Mouse (Mus musculus) olfactory bulb, adult 2 months (tissue): ENCODE results near the gene Reep1. TPM values are rescaled to one million over a fixed set of nuclear protein-coding genes. Genes with fewer than 3 reads are reported as not detected.

Experiments
- H3K27ac ChIP-seq: fragments of 200-500 bp; 2 replicates; pipeline ENCODE4 v1.5.1; 2012; ENCODE audit warnings: low read depth, low read length; ENCODE audit not compliant: insufficient read depth
- H3K4me1 ChIP-seq: fragments of 200-500 bp; 2 replicates; pipeline ENCODE4 v1.6.1; 2012; ENCODE audit warnings: low read length; ENCODE audit not compliant: control insufficient read depth, insufficient read depth
- H3K4me3 ChIP-seq: fragments of 200-500 bp; 2 replicates; pipeline ENCODE4 v1.5.1; 2012; ENCODE audit warnings: mild to moderate bottlenecking, low read depth, low read length, moderate library complexity; ENCODE audit not compliant: insufficient read depth
- CTCF ChIP-seq: fragments of 200-500 bp; IDR thresholded peaks from 2 replicates; pipeline ENCODE4 v1.5.1; 2012; ENCODE audit warnings: low read depth, mild to moderate bottlenecking, low read length, moderate library complexity; ENCODE audit not compliant: insufficient read depth
- POLR2A ChIP-seq: fragments of 200-500 bp; IDR thresholded peaks from 2 replicates; pipeline ENCODE4 v1.6.1; 2012; ENCODE audit warnings: mild to moderate bottlenecking, low read depth, low read length, moderate library complexity; ENCODE audit not compliant: insufficient read depth
- WGBS: fragments of 180-500 bp; shearing (Covaris S2); methylation state at CpG from one replicate; pipeline ENCODE4 v1.1.7; 2018; 5-methylcytosine and 5-hydroxymethylcytosine counted together
- polyA plus RNA-seq: library from polyadenylated mRNA; stranded (reverse); fragments of >200 nt; gene quantifications from 2 replicates; pipeline ENCODE4 v1.2.4, GENCODE M21; 2012; ENCODE audit warnings: low replicate concordance; ENCODE audit not compliant: missing spikeins, insufficient read depth, insufficient read length

Reep1 gene
- polyA plus RNA-seq, 1 experiment: not detected

DNA sequence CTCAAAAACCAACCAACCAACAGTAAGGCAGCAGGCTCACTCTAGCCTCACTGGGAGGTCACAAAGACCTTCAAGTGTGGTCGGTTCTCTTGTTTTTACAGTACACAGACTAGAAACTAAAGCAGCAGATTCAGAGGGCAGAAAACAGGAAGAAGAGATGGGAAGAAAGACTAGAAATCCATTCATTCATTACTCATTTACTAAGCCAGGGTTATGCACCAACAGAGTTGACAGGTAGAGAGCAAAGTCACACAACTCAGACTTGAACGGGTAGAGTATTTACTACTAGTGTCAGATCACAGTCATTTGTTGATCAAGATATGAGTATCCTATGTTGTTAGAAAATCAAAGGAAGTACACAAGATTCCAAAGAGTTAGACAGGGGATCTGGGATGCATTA lies 105.5 kb downstream of the Reep1 start:
- no peak for TF ChIP-seq CTCF
- TF ChIP-seq POLR2A: no peak
- Histone ChIP-seq H3K4me3 (no peak overlapping the region), H3K27ac (no peak overlapping the region), H3K4me1 (no peaks in the 10 kb centered on the region)
- 83% methylated on average over 2 of the region's 2 CpGs for WGBS

DNA sequence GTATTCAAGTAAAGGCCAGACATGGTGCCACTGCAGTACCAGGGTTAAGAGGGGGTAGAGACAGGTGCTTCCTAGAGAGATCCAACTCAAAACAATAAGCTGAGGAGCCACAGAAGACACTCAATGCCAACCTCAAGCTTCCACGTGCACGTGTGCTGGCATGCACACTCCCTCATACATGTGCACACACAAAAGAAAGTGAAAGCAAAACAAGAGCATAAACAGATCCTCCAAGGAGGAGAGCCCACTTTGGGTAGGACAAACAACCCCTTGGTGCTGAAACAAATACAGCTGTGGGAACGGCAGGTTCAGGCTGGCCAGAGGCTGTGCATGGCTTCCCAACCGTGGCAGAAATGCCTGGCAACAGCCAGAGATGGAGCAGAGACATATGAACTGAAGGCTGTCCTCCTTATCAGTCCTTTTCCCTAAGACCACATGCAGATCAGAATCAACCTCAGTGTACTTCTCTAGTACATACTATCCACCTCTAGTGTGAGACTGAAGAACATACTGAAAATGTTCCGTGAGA lies 112.5 kb downstream of the Reep1 start:
- Histone ChIP-seq H3K4me3 (no peak overlapping the region), H3K27ac (no peak overlapping the region), H3K4me1 (no peaks in the 10 kb centered on the region)
- TF ChIP-seq CTCF (no peak), POLR2A (no peak)
- 87% methylated on average over 5 of the region's 5 CpGs for WGBS

DNA sequence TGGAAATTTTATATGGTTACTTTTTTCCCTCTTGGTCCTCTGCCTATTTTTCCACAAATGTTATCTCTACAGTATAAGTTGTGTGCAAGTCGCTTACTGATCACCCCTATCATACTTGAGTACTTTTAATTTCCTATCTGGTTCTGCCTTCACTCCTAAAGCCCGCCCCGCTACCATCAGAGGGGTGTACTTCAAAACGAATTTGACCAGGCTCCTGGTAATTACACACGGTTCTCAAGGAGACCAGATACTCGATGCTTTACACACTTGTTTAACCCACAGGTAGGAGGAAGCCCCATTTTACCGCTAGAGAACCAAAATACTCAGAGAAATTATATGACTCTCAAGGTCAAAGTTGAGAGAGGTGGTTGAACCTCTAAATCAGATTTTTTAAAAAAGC lies 115.7 kb downstream of the Reep1 start:
- no peak overlapping the region for H3K27ac ChIP-seq
- no peaks in the 10 kb centered on the region for H3K4me1 ChIP-seq
- 3% methylated on average over 7 of the region's 7 CpGs for WGBS
- H3K4me3 ChIP-seq: peak overlapping the region; percentile 94
- no peak for TF ChIP-seq CTCF
- no peak for TF ChIP-seq POLR2A

DNA sequence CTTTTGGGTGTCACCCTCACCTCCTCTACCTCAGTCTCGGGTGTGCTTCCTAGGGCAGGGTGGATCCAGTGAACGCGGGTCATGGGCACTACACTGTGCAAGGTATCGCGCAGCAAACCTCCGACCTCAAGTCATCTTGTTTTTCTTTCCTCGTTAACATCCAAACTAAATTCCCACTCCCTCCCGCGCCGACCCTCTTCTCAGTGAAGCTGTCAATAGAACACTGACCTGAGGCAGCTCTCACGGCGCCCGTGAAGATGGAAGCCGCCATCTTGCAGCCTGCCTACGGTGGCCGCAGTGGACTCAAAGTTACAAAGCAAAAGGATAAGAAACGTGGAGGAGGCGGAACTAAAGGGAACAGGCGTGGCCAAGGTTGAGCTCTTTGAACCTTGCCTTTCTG lies 116.1 kb downstream of the Reep1 start:
- no peak overlapping the region for H3K27ac ChIP-seq
- H3K4me3 ChIP-seq: peak overlapping the region; percentile 94
- H3K4me1 ChIP-seq: no peaks in the 10 kb centered on the region
- WGBS: under 1% methylated on average over 19 of the region's 19 CpGs
- TF ChIP-seq POLR2A: peak; percentile 71
- no peak for TF ChIP-seq CTCF

DNA sequence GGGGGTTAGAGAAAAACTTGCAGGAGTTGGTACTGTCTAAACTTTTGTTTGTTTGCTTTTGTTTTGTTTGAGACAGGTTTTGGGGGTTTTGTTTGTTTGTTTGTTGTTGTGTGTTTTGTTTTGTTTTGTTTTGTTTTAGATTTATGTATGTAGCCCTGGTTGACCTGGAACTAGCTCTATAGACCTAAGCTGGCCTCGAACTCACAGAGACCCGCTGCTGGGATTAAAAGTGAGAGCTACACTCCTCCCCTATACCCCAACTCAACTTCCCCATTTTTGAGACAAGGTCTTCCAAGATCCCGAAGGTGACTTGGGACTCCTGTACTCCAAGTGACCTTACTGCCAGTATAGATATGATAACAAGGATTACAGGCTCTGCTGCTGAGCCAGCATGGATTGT lies 116.6 kb downstream of the Reep1 start:
- 34% methylated on average over 3 of the region's 3 CpGs for WGBS
- H3K4me1 ChIP-seq: no peaks in the 10 kb centered on the region
- H3K4me3 ChIP-seq: peak overlapping the region; percentile 94
- H3K27ac ChIP-seq: no peak overlapping the region
- no peak for TF ChIP-seq CTCF
- no peak for TF ChIP-seq POLR2A

DNA sequence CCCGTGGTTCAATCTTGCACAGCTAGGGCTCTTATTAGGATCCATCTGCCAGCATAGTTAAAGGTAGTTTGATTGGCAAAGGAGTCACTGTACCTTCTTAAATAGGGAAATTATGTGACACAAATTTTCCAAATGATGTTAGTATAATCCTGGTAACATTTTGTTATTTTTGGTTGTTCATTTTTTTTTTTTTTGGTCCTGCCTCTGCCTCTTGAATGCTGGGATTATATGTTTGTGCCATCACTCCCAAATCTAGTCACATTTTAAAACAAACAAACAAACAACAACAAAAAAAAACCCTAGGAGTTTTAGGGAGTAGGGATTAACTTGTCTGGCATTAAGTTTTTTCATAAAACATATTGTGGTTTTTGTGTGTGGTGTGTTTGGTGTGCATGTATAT lies 119.5 kb downstream of the Reep1 start, which contains the start of gene Mrpl35:
Gene Mrpl35, minus strand, starts transcription at position 101 of the 400 bp plus-strand sequence.
- Histone ChIP-seq H3K27ac (no peak within 1 kb of the TSS), H3K4me1 (no peaks in the 10 kb centered on the region), H3K4me3 (no peak within 1 kb of the TSS)
- WGBS: 32% methylated on average over 1 of the region's 1 CpGs
- TF ChIP-seq CTCF: no peak
- TF ChIP-seq POLR2A: no peak

DNA sequence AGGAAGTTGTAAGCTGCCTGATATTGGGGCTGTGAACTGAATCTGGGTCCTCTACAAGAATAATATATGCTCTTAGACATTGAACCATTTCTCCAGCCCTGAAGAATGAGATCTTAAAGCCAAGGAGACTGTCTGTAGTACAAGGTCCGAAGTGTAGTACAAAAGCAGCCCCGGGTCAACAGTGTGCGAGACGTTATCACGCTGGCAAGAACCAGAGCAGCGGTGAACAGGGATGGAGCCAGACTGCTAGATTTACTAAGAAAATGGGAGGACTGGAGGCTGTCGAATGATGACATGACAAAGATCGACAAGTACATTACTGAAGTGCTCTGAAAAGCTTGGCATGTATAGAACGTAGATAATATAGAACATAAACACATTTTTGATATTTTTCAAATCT lies 122.4 kb downstream of the Reep1 start:
- Histone ChIP-seq H3K27ac (no peak overlapping the region), H3K4me3 (no peak overlapping the region), H3K4me1 (no peaks in the 10 kb centered on the region)
- WGBS: 89% methylated on average over 9 of the region's 9 CpGs
- TF ChIP-seq POLR2A: no peak
- TF ChIP-seq CTCF: no peak

DNA sequence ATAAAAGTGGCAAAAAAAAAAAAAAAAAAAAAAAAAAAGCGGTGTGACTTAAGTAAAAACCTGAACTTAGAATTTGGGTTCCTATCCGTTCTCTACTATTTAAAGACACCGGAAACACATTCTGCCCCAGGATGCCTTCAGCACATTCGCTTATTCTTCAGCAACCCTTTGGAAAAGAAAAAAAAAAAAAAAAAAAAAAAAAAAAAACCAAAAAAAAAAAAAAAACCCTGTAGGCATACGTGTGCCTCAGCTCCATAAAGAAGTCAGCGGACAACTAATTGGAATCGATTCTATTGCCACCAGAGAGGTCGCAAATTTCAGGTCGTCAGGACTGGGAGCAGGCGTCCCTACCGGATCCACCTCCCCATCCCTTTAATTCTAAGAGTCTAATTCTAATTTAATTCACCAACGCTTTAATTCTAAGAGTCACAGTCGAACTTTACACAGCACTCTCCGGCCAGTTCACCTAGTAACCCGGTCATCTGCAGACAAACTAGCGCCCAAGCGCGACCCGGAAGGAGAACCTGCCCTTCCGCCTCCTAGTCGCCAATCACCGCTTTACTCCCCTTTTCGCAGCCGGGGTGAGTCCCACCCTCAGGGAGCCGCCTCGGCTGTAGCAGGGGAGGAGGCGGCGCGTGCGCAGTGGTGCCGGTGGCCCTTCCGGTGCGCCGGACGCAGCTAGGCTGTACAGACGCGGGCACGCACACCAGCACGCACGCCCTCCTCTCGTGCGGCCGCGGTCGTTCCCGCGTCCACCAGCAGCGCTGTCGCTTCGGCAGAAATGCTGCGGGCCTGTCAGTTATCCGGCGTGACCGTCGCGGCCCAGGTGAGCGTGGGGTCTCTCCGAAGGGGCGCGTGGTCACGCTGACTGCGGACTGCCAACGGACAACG lies 123.6 kb downstream of the Reep1 start, which contains the start of gene Immt:
Gene Immt, plus strand, starts transcription at position 642 of the 891 bp plus-strand sequence.
- under 1% methylated on average over 64 of the region's 64 CpGs for WGBS
- H3K4me3 ChIP-seq: peak within 1 kb of the TSS; percentile 95
- TF ChIP-seq POLR2A: peak; percentile 94; the same call in 1 of the 2 replicates
- TF ChIP-seq CTCF: 0 out of 2 replicates have a peak, but pooled peaks have one; percentile 12
- H3K4me1 ChIP-seq: no peaks in the 10 kb centered on the region
- peak within 1 kb of the TSS; percentile 93 for H3K27ac ChIP-seq

DNA sequence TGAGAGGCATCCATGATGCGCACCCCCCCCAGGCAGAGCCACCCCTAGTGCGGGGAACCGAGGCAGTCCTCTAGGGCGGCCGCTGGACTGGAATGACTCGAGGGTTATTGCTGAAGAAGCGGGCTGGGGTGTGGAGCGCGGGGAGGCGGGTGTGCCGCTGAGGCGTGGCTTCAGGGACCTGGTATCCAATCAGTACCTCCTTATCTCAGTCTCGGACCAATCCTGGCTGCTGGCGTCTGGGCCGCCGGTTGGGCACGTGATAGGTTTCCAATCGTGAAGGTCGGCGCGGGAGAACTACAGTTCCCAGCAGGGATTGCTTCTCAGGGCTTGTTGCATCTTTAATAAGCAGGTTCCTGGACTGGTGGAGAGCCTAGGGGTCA lies 124.2 kb downstream of the Reep1 start:
- Histone ChIP-seq H3K4me3 (peak overlapping the region; percentile 95), H3K27ac (peak overlapping the region; percentile 93), H3K4me1 (no peaks in the 10 kb centered on the region; the same call in 1 of the 2 replicates)
- under 1% methylated on average over 21 of the region's 21 CpGs for WGBS
- TF ChIP-seq CTCF (no peak), POLR2A (0 out of 2 replicates have a peak, but pooled peaks have one; percentile 22)
